Mouse (Mus musculus) monocyte, adult 2 months (primary cell): ENCODE measurements around the gene Tcte1.

Experiments used
- DNase-seq, 2 experiments: peaks; one replicate each; pipeline ENCODE4 v3.0.0; 2022; ENCODE audit warnings: low spot score in 2 of 2, low read depth in 1 of 2

Tcte1 gene

GRCm38 (mm10) chr17:45546941-45547340 lies 23.7 kb downstream of the Tcte1 start:
- DNase-seq, result no peak

GRCm38 (mm10) chr17:45547461-45548190 lies 24.4 kb downstream of the Tcte1 start:
- DNase-seq, result no peak

GRCm38 (mm10) chr17:45548541-45549512 lies 25.6 kb downstream of the Tcte1 start:
- DNase-seq, result no peak

- DNase-seq, result no peak
Measured at GRCm38 (mm10) chr17:45549617-45550181, 26.5 kb downstream of the Tcte1 start, which contains the start of gene Tmem151b. TSS of gene Tmem151b (minus strand) at chr17:45549677.

- no peak for DNase-seq
Measured at GRCm38 (mm10) chr17:45550253-45550652, 27.0 kb downstream of the Tcte1 start.

- DNase-seq, result no peak
Measured at GRCm38 (mm10) chr17:45551249-45551796, 28.1 kb downstream of the Tcte1 start.

DNA sequence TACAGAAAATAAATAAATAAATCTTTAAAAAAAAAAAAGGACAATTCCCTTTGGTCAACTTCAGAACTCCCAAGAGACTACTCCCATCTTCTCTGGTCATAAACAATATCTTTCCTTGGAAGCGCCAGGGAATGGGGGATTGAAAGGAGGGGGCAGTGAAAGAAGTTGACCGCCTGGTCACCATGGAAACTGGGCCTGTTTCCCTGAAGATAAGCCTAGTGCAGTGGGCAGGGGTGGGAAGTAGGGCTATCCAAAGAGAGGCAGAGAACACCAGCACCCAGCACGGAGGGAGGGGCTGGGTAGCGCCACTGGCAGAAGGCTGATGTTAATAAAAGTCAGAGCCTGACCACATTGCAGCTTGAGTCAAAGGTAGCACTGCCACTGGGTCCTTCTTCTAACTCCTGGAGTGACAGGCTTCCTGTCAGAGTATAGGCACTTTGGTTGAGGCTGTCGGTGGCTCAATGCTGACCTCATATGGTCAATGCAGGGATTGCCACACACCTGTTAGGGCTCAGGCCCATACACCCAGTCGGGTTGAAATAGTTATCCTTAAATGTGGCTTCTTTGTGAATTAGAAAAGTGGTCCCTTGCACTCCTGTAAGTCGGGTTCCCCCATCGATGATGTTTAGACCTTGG lies 28.7 kb downstream of the Tcte1 start:
- DNase-seq, result peak in 1 of 2 experiments; percentile 56

DNA sequence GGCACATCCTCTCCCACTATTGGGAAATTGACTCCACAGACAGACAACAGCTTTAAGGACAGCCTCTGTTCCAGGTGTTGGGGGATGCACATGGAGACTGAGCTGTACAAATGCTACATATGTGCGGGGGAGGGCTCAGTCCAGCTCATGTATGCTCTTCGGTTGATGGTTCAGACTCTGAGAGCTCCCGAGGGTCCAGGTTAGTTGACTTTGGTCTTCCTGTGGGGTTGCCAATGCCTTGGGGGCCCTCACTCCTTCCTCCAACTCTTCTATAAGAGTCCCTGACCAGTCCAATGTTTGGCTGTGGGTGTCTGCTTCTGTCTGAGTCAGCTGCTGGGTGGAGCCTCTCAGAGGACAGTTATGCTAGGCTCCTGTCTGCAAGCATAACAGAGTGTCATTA lies 29.8 kb downstream of the Tcte1 start:
- DNase-seq, result no peak

DNA sequence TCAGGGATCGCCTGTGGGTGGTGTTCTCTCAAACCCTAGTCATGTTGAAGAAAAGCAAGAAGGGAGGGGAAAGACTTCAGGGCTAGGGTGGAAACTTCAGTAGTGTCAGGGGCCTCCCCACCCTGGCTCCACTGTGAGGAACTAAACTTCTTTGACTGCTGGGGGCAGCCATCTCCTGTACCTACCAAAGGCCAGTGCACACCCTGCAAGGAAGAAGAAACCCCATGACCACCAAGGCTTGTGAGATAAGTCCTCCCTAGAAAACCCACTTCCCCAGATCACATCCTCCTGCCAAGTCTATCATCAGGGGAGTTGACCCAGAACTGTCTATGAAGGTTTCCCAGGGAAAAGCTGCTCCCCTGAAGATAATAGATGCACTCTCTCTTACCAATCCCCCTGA lies 31.2 kb downstream of the Tcte1 start:
- DNase-seq, result peak in 1 of 2 experiments; percentile 15

DNA sequence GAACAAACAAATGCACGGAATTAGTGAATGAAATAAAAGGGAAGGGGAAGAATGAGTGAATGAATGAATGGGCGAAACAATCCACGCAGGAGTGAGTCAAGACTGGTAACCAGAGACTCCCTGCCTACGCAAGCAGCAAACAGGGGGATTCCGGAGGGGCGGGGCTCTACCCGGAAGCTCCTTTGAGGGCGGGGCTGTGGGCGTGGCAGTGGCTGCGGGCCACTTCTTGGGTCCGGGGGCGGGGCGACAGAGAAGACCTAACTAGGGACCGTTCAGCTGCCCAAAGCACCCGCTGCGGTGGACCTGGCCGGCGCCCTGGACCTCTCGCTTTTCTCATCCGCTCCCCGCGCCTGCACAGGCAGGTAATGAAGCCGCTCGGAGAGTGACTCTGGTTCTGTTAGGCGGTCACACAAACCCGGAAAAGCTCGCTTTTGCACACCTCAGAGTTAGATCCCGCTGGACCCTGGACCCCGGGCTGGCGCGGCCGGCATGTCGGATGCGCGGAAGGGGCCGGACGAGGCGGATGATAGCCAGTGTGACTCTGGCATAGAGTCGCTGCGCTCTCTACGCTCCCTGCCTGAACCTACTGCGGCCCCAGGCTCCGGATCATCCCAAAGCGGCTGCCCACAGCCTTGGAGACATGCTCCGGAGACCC lies 32.3 kb downstream of the Tcte1 start, which contains the start of gene Nfkbie:
Nfkbie (plus strand) TSS at position 252 of the 655 bp plus-strand sequence.
- DNase-seq, result peak; percentile 93 to 99

DNA sequence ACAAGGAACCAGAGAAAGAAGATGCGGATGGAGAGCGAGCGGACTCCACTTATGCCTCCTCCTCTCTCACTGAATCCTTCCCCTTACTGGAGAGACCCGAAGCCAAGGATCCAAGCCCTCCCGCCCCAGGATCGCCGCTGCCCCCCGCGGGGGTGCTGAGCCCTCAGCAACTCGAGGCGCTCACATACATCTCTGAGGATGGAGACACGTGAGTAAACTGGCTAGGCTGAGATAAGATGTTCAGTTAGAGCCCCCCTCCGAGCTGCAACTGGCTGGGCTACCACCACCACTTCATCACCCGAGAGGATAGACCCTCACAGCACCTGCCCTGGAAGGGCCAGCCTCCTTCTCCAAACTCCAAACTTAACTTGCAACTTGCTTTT lies 32.9 kb downstream of the Tcte1 start:
- DNase-seq, result peak in 1 of 2 experiments; percentile 16

DNA sequence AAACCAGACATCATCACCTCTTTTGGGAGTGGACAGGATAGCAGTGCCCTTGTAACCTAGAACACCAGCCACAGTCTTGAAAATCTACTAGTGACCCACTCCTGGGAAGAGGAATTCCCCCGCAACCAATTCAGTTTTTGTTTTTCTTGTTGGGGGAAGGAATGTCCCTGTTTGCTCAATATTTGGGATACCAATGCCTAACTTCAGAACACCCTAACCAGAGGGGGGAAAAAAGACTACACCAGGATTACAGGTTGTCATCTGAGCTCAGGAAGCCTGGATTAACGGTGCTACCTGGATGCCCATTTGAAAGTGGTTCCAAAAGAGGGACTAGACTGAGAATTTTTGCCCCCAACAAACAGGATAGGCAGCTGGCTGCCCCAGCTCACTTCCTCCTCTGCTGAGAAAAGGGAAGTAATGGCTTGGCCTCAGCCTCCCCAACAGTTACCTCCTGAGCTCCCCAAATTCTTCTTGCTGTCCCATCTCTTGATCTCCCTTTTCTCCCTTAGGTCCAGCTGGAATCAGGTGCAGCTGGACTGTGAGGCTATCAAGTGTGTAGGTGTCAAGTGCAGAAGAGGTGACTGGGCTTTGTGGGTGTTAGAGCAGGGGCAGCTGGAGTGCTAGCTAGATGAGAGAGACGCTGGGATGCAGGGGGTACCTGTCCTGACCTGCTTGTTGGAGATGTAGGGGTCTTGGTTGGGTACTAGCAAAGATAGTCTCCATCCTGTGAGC lies 33.4 kb downstream of the Tcte1 start:
- peak in 1 of 2 experiments; percentile 55 for DNase-seq

- peak in 1 of 2 experiments; percentile 49 for DNase-seq
Measured at GRCm38 (mm10) chr17:45557246-45557824, 34.1 kb downstream of the Tcte1 start.

GRCm38 (mm10) chr17:45557998-45558862 lies 35.0 kb downstream of the Tcte1 start:
- DNase-seq, result peak in 1 of 2 experiments; percentile 40

- DNase-seq, result no peak
Measured at GRCm38 (mm10) chr17:45559732-45560525, 36.7 kb downstream of the Tcte1 start.

GRCm38 (mm10) chr17:45563216-45563615 lies 40.0 kb downstream of the Tcte1 start:
- DNase-seq, result peak in 1 of 2 experiments; percentile 25
